In genomic region chr1:190419709-190420108, GRCm38 (mm10) we compare ENCODE assay signal across 11 mouse cellular contexts.
A peak's percentile ranks its signal among the peaks of the same experiment; 100 is the strongest.
DNase-seq lines count a peak whose midpoint lies in the region; ATAC-seq lines count a peak whose summit lies in the region.
"Had no signal": no experiment of that assay in that cellular context is flagged by ENCODE, and none has a peak within 500 bp of the region (broad histone marks: within the 10 kb centered on the region; RNA-seq: fewer than 3 reads in every experiment).

No protein-coding gene starts in this region.

- no peak overlapping the region for H3K27ac ChIP-seq in embryonic facial prominence, embryonic 14.5 days (replicated peaks; ENCODE audit: low read depth, low read length)
- H3K27ac ChIP-seq in embryonic facial prominence, embryonic 10.5 days (replicated peaks) = no peak overlapping the region

- ATAC-seq in embryonic facial prominence, embryonic 14.5 days (ENCODE audit: low read depth) = no peak
- ATAC-seq: hindbrain, embryonic 16.5 days had no signal

- peaks cover 3% of the 10 kb centered on the region; the same call in 1 of the 2 replicates for H3K27me3 ChIP-seq in embryonic facial prominence, embryonic 14.5 days (replicated peaks; ENCODE audit: control insufficient read depth, insufficient read depth, low read length)
- H3K27me3 ChIP-seq in embryonic facial prominence, embryonic 10.5 days (replicated peaks; ENCODE audit: low read depth, poor library complexity, severe bottlenecking) = no peaks in the 10 kb centered on the region; the same call in 1 of the 2 replicates

- whole genome bisulfite sequencing in embryonic facial prominence, embryonic 14.5 days = 73% methylated on average over 13 of the region's 13 CpGs
- 91% methylated on average over 13 of the region's 13 CpGs for WGBS in embryonic facial prominence, embryonic 10.5 days

- H3K36me3 ChIP-seq in embryonic facial prominence, embryonic 14.5 days (ENCODE audit: control insufficient read depth, insufficient read depth, low read length) = no peaks in the 10 kb centered on the region
- H3K36me3 ChIP-seq in embryonic facial prominence, embryonic 10.5 days (replicated peaks) = no peaks in the 10 kb centered on the region

- H3K4me3 ChIP-seq in embryonic facial prominence, embryonic 14.5 days (ENCODE audit: low read depth, low read length) = no peak overlapping the region
- H3K4me3 ChIP-seq in embryonic facial prominence, embryonic 10.5 days = no peak overlapping the region
- H3K4me3 ChIP-seq: myocyte had no signal

- H3K9ac ChIP-seq in embryonic facial prominence, embryonic 14.5 days (ENCODE audit: low read depth, low read length) = no peak overlapping the region

- no peak overlapping the region for H3K4me2 ChIP-seq in embryonic facial prominence, embryonic 14.5 days (ENCODE audit: low read depth, low read length)

- H3K9me3 ChIP-seq in embryonic facial prominence, embryonic 14.5 days (ENCODE audit: control insufficient read depth, low read length) = no peaks in the 10 kb centered on the region
- H3K9me3 ChIP-seq in embryonic facial prominence, embryonic 10.5 days = no peaks in the 10 kb centered on the region

- peak; percentile 43 for DNase-seq in embryonic facial prominence, embryonic 14.5 days (ENCODE audit: low spot score)
- DNase-seq in embryonic facial prominence, embryonic 10.5 days (ENCODE audit: low spot score) = no peak
- DNase-seq in layer of hippocampus, adult 11-12 months (ENCODE audit: low spot score) = peak; percentile 8
- no peak for DNase-seq in layer of hippocampus, postnatal 25 days (ENCODE audit: extremely low spot score in 1 of 2, low spot score in 1 of 2)
- DNase-seq in layer of hippocampus, postnatal 10 days (ENCODE audit: low spot score in 2 of 2) = peak; percentile 35 to 43
- DNase-seq in right cerebral cortex, adult 2 months (ENCODE audit: low spot score in 2 of 2) = peak; percentile 38 to 47
- no peak for DNase-seq in adrenal gland, adult 2 months
- no peak for DNase-seq in spleen, postnatal 10 days (ENCODE audit: low spot score in 2 of 2)
- DNase-seq: cerebellum, adult 11-12 months had no signal

- no peaks in the 10 kb centered on the region for H3K4me1 ChIP-seq in embryonic facial prominence, embryonic 14.5 days (ENCODE audit: control insufficient read depth, insufficient read depth, low read length)
- peaks cover 5% of the 10 kb centered on the region for H3K4me1 ChIP-seq in embryonic facial prominence, embryonic 10.5 days

Comparison
In these comparisons a context has a peak if more than half of its experiments do, and no peak if none do; other contexts are left out.
1. DNase-seq: peak in embryonic facial prominence, embryonic 14.5 days (single experiment), layer of hippocampus, adult 11-12 months (single experiment), layer of hippocampus, postnatal 10 days (2 of 2) and right cerebral cortex, adult 2 months (2 of 2); none in embryonic facial prominence, embryonic 10.5 days (single experiment), layer of hippocampus, postnatal 25 days (0 of 2), adrenal gland, adult 2 months (single experiment) and spleen, postnatal 10 days (0 of 2).